Mouse (Mus musculus) retina, postnatal 1 day (tissue): ENCODE data around the gene Eml1.
A peak's percentile ranks its signal among the peaks of the same experiment; 100 is the strongest.

Experiments used
- DNase-seq: peaks from one replicate; pipeline ENCODE4 v3.0.0-alpha.2; 2012

Eml1 gene

GRCm38 (mm10) chr12:108374689-108375088, 3.9 kb downstream of the Eml1 start:
- DNase-seq = no peak

- DNase-seq = no peak
Measured at GRCm38 (mm10) chr12:108378379-108379133, 7.8 kb downstream of the Eml1 start.

GRCm38 (mm10) chr12:108386476-108387232, 15.9 kb downstream of the Eml1 start:
- peak; percentile 70 for DNase-seq

GRCm38 (mm10) chr12:108389718-108390117, 19.0 kb downstream of the Eml1 start:
- no peak for DNase-seq

- DNase-seq = no peak
Measured at GRCm38 (mm10) chr12:108392254-108393044, 21.7 kb downstream of the Eml1 start.

GRCm38 (mm10) chr12:108393082-108393481, 22.3 kb downstream of the Eml1 start:
- no peak for DNase-seq

- no peak for DNase-seq
Measured at GRCm38 (mm10) chr12:108393637-108394036, 22.9 kb downstream of the Eml1 start.

GRCm38 (mm10) chr12:108394534-108395284, 24.0 kb downstream of the Eml1 start:
- no peak for DNase-seq

GRCm38 (mm10) chr12:108395285-108395660, 24.5 kb downstream of the Eml1 start:
- peak; percentile 50 for DNase-seq

- DNase-seq = peak; percentile 95
Measured at GRCm38 (mm10) chr12:108396081-108396947, 25.6 kb downstream of the Eml1 start.

GRCm38 (mm10) chr12:108398681-108399080, 27.9 kb downstream of the Eml1 start:
- no peak for DNase-seq

- no peak for DNase-seq
Measured at GRCm38 (mm10) chr12:108399191-108399590, 28.4 kb downstream of the Eml1 start.

GRCm38 (mm10) chr12:108400951-108401350, 30.2 kb downstream of the Eml1 start:
- DNase-seq = no peak

GRCm38 (mm10) chr12:108403957-108404356, 33.2 kb downstream of the Eml1 start:
- no peak for DNase-seq

- no peak for DNase-seq
Measured at GRCm38 (mm10) chr12:108409100-108409499, 38.3 kb downstream of the Eml1 start.

- DNase-seq = peak; percentile 81
Measured at GRCm38 (mm10) chr12:108410416-108411208, 39.9 kb downstream of the Eml1 start.

GRCm38 (mm10) chr12:108414932-108415331, 44.2 kb downstream of the Eml1 start:
- DNase-seq = no peak

- DNase-seq = no peak
Measured at GRCm38 (mm10) chr12:108419570-108419969, 48.8 kb downstream of the Eml1 start.

- no peak for DNase-seq
Measured at GRCm38 (mm10) chr12:108421477-108421876, 50.7 kb downstream of the Eml1 start.

- DNase-seq = no peak
Measured at GRCm38 (mm10) chr12:108422495-108422857, 51.7 kb downstream of the Eml1 start.
